Mouse (Mus musculus): ENCODE data around the gene Gng2.

Gng2 gene

DNA sequence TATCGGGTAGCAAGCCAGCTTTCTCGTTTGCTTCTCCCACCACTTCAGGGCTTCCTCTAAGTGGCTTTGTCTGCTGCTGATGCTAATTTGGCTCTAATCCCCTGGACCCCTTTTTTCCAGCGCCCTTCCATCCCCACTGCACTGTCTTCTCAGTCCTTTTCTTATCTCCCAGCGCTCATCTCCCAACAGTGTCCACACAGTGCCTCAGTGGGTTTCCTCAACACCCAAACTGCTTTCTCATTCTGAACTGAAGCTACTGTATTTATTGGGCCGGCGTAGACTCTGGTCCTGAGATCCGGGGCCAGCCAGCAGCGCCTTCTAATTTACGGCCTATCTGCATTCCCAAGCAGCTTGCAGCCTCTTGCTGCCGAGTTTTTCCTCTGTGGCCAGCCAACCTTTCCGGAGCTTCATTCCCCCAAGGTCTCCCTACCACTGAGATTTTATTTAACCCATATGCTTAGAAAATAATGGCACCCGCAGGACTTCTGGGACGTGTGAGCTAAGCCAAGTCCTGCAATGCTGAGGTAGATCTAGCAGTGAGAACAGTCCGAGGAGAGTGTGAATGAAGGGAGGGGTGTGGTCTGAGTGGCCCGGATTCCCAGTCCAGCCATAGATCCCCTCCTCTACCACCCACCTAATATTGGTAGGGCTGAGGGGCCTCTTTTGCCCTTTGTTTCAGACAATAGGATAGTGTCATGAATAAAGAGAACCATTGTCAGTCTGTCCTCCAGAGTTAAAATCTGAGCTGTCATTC is at the start of gene Gng2:
Gene Gng2 (minus strand): TSS at position 357 of the 754 bp plus-strand sequence.
- in situ Hi-C loops (cut with MboI), result no loop called here

- in situ Hi-C loops (cut with MboI), result no loop called here
Observed at GRCm38 (mm10) chr14:20024888-20025719, 47.7 kb upstream of the Gng2 start.

DNA sequence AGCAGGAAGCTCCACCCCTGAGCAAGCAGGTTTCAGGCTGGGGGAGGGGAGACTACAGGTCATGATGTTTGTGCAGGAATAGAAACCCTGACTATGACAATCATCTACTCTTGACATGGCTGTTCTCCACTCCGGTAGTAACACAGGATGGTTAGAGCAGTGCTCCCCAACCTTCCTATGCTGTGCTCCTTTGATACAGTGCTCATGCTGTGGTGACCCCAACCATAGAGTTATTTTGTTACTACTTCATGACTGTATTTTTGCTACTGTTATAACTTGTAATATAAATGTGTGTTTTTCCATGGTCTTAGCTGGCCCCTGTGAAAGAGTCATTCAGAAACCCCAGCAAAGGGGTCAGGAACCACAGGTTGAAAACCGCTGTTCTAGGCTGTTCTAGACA is 46.5 kb upstream of the Gng2 start:
- in situ Hi-C loops (cut with MboI), result no loop called here

DNA sequence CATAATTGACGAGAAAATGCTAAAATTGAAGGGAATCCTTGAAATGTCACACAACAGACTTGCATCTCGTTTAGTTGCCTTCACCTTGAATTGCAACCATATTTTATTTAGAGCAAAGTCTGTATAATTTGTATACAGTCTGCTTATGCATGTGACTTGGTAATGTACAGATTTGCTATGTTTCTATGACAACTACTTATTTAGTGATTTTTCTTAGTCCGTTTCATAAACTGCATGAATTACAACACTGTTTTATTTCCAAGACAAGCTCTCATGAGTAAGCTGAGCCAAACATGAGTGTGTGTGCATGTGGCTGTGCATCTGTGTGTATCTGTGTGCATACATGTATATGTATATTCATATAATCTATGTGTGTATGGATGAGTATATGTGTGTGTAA is 42.1 kb upstream of the Gng2 start:
- in situ Hi-C loops (cut with MboI), result no loop called here

DNA sequence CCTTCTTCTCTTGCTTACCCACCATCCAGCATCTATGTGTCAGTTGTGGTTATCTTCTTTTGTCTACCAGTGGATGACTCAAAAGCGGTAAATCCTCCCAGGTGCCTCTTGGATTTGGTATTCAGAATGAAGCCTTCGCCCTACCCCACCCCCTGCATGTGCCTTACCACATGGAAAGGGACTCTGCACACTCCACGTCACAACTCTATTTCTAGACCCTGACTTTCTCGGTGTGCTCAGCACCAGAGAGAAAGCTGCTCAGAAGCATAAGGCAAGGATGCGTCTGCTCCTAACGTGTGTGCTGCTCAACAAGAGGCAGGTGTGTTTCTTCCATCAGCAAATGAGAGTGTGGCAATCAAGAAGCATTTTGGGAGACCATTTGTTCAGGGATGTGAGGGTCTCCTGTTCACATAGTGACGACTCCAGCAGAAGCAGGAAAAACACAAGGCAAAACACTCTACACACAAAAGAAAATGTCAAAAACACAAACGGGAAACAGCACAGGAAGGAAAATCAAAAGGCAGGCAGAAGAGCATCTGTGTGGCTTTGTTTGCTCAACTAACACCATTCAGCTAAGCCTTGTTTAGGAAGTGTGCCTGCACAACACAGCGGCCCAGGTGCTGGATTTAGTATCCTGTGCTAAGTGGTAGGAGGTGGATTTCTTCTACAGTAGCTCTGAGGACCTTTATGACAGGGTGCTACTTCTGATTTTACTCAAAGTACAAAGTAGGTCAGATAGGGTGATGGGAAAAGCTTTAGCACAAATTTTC is 35.3 kb upstream of the Gng2 start:
- in situ Hi-C loops (cut with MboI), result no loop called here

DNA sequence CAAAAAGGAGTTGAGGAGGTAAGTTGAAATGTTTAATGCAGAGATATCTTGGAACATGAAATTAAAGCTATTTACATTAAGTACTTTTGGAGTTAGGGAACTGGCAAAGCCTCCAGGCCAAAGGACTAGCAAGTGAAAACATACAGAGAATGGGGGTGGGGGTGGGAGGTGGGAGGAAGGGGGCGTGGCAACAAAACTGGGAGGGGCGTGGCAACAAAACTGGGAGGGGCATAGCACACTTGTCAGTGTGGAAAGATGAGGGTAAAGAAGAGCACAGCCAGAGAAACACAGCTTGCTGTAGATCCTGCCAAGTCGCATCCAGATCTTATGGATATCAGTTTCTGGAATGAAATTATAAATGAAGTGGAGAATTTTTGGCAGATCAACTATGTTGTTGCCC is 30.0 kb upstream of the Gng2 start:
- in situ Hi-C loops (cut with MboI), result no loop called here

DNA sequence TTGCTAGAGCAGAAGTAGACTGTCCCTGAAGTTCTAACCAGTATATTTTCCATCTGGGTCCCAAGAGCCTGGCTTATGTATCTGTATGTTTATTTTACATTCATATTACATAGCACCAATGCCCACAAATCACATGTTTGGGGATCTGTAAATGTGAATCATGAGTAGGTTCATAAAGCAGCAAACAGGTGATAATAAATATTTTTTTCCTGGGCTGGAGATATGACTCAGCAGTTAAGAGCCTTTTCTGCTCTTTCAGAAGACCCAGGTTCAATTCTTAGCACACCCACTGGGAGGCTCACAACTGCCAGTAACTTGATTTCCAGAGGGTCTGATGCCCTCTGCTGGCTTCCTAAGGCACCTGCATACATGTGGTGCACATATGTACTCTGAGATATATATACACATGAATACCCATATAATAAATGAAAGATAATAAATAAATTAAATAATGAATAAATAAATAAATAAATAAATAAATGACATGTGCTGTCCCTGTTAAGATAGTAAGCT is 27.4 kb upstream of the Gng2 start:
- in situ Hi-C loops (cut with MboI), result no loop called here

DNA sequence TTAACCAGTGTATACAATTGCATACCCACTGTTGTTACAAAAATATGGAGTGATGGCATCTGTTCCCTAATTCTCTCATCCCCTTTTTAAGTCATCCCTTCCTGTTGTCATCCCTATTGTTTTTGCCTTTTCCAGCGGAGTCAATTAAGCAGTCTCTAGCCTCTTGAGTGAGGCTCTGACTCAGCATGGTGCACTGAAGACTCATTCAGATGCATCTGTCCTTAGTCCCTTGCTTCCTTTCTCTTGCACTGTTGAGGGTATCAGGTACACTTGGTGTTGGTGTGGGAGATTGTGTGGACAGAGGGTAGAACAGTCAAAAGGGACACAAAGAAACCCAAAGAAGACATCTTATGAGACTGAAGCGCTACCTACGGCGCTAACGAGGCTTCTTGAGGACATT is 19.4 kb upstream of the Gng2 start:
- in situ Hi-C loops (cut with MboI), result no loop called here

DNA sequence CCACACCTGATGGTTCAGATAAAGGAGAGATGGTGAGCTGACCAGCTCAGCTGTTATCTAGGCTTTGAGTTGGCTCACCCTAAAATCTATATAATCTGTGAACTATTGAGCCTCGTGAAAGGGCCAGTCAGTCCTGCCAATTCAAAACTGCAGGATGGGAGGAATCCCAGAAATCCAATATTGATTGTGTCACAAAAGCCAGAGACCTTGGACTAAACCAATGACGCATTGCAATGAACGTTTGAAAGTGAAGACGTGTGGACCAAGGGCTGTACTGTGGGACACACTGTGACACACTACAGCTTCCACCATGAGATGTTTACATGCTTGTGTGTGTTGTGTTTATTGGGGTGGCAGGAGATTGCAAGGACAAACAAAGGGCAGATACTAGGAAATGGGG is 18.5 kb upstream of the Gng2 start:
- in situ Hi-C loops (cut with MboI), result no loop called here

DNA sequence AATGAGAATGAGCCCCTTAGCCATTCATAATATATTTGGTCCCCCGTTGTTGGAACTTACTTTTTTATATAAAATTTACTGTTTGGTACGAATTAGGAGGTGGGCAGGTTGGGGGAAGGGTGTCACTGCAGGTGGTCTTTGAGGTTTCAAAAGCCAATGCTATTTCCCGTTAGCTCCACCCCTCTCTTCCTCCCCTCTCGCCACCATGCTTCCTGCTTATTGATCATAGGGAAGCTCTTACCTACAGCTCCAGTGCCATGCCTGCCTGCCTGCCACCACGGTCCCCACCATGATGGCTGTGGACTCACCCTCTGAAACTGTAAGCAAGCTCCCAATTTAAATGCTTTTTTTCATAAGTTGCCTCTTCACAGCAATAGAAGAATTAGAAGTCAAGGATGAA is 16.6 kb upstream of the Gng2 start:
- in situ Hi-C loops (cut with MboI), result no loop called here

DNA sequence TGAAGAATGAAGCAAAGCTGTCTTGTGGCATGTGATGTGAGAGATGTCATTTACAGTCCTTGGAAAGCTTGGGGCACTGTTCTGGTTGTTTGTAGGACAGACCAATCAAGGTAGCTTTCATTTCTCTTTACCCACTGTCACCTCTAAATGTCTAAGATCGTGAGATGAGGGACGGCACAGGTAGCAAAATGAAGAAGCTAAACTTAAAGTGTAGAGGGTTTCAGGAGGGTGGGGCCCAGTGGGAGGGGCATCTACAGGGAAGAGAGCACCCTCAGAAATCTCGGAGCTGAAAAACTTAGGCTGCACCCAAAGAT is 16.1 kb upstream of the Gng2 start:
- in situ Hi-C loops (cut with MboI), result no loop called here

- in situ Hi-C loops (cut with MboI), result no loop called here
Observed at GRCm38 (mm10) chr14:19992873-19993569, 15.6 kb upstream of the Gng2 start.

DNA sequence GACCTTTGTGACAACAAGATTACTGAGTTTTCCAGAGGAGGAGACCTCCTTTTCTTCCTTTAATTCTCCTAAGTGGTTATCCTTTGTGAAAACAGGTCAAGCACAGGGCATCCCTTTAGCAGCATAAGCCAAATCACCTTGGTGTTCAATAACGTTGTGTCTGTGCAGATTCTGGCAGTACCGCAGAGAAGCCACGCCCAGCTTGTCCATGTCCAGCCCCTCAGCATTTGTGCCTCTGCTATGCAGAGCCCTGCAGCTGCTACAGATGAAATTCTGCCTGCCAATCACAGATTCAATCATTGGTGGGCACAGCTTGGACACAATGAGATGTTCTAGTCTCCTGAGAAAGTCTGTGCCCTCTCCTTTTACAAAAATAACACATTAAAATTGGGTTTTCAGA is 14.4 kb upstream of the Gng2 start:
- in situ Hi-C loops (cut with MboI), result no loop called here

- in situ Hi-C loops (cut with MboI), result no loop called here
Observed at GRCm38 (mm10) chr14:19990436-19990993, 13.1 kb upstream of the Gng2 start.

DNA sequence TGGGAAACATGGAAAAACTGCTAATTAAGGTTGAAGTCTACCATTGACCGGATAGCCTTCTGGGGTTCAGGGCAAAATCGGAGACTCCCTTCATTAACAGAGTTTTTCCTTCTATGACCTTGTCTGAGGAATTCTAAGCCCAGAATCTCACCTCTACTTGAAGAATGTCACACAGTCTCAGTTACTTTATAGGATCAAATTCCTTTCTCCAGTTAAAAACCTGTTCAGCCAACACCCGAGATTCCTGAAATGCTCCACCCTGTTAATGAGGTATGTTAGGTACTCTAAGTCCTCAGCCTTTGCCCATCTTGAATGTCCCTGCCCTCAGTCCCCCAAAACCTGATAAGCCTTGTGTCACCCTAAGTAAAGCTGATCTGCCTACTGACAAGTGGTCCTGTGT is 11.0 kb upstream of the Gng2 start:
- in situ Hi-C loops (cut with MboI), result no loop called here

- in situ Hi-C loops (cut with MboI), result no loop called here
Observed at GRCm38 (mm10) chr14:19987358-19987834, 10.0 kb upstream of the Gng2 start.

DNA sequence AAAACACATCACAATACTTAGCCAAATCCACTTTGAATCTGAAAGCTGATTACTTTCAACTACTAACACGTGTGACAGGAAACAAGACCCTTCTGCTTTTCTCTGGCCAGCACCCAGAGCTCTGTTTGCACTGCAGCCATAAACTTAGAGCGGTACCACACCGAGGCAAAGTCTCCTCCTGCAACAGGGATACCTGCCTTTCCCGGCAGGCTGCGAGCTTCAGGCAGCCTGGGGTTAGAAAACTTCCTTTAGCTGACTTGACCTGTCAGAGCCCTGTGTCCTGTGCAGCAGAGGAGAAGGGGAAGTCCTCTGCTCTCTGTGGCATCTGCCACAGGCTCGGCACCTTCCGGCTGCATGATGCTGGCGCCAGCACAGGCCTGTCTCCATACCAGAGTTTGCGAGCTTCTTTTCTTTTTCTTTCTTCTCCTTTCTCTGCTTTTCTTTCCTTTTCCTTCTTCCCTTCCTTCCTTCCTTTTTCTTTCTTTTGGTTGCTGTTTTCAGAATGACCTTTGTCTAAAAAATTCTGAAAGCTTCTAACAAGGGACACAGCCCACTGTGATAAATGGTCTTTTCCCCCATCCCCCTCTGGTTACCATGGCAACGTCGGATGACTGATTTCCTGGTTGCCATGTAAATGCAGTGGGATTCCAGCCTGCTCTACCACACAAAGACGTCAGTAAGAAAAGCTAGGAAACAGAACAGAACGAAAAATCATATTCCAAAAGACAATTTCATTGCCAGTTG is 9.4 kb upstream of the Gng2 start:
- in situ Hi-C loops (cut with MboI), result no loop called here

DNA sequence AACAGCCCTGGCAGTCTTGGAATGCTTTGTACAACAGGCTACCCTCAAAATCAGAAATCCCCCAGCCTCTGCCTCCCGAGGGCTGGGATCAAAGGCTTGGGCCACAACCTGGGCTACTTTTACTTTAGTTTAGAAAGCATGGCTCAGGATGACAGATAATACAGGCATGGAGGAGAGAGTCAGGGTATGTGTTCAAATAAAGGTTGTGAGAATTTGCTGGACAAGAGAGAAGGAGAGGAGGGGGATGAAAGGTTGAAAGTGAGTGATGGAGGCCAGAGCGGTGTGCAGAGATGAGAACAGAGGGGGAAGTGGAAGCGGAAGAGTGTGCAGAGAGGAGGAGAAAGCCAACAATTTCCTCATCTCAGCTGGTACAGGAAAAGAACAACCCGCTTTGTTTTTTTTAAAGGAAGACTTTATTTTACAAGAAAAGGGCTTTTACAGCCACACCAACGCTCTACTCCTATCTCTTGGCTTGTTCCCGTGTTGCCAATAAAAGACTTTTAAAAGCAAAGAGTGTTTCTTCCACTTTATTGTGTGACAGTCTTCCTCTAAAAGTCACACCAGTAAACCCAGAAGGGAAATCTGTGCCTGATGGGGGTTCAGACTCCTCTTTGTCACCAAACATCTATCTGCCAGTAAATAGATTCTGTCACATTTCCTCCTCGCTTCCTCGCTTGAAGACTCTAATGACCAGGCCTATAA is 8.6 kb upstream of the Gng2 start:
- in situ Hi-C loops (cut with MboI), result no loop called here

DNA sequence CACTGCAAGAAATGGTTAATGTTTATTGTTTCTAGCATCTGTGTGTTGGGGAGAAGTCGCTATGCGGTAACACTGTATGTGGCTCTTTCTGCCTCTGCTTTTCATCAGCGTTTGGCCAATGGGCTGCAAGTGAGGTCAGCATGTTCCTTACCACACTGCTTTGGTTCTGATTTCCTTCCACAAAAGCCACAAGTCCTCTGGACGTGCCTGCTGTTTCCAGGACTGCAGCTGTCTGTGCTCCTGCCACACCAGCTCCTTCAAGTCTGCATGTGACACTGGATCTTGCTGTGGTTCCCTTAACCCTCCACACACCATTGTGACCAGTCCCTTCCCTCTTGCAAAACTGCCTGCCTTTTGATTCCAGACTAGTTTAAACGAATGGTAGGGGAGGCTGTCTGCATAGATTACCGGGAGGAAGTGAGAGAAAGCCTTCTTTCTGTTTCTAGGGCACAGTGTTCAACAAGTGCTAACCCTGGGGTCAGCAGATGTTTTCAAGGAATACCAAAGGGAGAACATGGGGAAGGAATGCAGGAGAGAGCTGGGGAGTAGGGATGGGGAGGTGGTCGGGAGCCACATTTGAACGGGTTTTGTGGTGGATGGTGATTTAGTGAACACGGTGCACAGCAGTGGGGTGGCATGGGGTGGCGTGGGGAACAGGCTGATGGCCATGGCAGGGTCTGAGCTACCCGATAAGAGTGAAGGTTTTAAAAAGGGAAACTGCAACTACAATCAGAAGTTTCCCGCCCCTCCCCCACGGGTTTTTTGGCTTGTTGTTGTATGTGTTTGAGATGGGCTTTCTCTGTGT is 7.9 kb upstream of the Gng2 start:
- in situ Hi-C loops (cut with MboI), result no loop called here
